Mouse (Mus musculus) hindbrain, postnatal 0 days (tissue): ENCODE measurements at regions not wholly inside any gene's neighbourhood (a gene's known extent, or its start where the extent isn't known, plus 50 kb on each side); places are given as distances from the start of the nearest gene placed in this dataset.
A peak's percentile ranks its signal among the peaks of the same experiment; 100 is the strongest.

Experiments
- ATAC-seq: fragments of 200-750 bp; cut with Nextera tagmentation; 2 replicates; pipeline ENCODE4 v1.8.0; 2017; ENCODE audit warnings: mild to moderate bottlenecking, moderate TSS enrichment, moderate library complexity
- DNase-seq: peaks from one replicate; pipeline ENCODE4 v3.0.0-alpha.2; 2015; ENCODE audit warnings: low spot score
- H3K27ac ChIP-seq: fragments of 300-500 bp; sonication (generic); 2 replicates; pipeline ENCODE4 v1.5.1; 2014; ENCODE audit warnings: mild to moderate bottlenecking
- H3K27me3 ChIP-seq: fragments of 300-500 bp; sonication (generic); 2 replicates; pipeline ENCODE4 v1.6.1; 2014; ENCODE audit warnings: low read length, mixed read lengths; ENCODE audit not compliant: insufficient read depth
- H3K36me3 ChIP-seq: fragments of 300-500 bp; sonication (generic); 2 replicates; pipeline ENCODE4 v1.6.1; 2014; ENCODE audit warnings: low read length, mixed read lengths; ENCODE audit not compliant: insufficient read depth
- H3K4me1 ChIP-seq: fragments of 300-500 bp; sonication (generic); 2 replicates; pipeline ENCODE4 v1.6.1; 2014; ENCODE audit warnings: antibody characterized with exemption, low read length, mixed read lengths; ENCODE audit not compliant: insufficient read depth
- H3K4me2 ChIP-seq: fragments of 300-500 bp; sonication (generic); 2 replicates; pipeline ENCODE4 v1.6.1; 2014; ENCODE audit warnings: low read depth, mild to moderate bottlenecking, low read length, moderate library complexity, mixed read lengths
- H3K4me3 ChIP-seq: fragments of 300-500 bp; sonication (generic); 2 replicates; pipeline ENCODE4 v1.5.1; 2014; ENCODE audit warnings: low read length
- H3K9ac ChIP-seq: fragments of 300-500 bp; sonication (generic); replicated peaks from 2 replicates; pipeline ENCODE4 v1.6.1; 2014; ENCODE audit warnings: mild to moderate bottlenecking, low read length, moderate library complexity, mixed read lengths
- H3K9me3 ChIP-seq: fragments of 300-500 bp; sonication (generic); 2 replicates; pipeline ENCODE4 v1.6.1; 2016; ENCODE audit warnings: low read length, mixed read lengths
- CTCF ChIP-seq: IDR thresholded peaks from 2 replicates; pipeline ENCODE4 v1.5.1; 2016; ENCODE audit warnings: antibody characterized with exemption, control low read depth, low read depth
- WGBS: fragments of 180-500 bp; shearing (Covaris S2); extraction: QIAGEN DNeasy Blood & Tissue Kit; methylation state at CpG from one replicate; pipeline ENCODE4 v1.1.7; 2014; 5-methylcytosine and 5-hydroxymethylcytosine counted together

DNA sequence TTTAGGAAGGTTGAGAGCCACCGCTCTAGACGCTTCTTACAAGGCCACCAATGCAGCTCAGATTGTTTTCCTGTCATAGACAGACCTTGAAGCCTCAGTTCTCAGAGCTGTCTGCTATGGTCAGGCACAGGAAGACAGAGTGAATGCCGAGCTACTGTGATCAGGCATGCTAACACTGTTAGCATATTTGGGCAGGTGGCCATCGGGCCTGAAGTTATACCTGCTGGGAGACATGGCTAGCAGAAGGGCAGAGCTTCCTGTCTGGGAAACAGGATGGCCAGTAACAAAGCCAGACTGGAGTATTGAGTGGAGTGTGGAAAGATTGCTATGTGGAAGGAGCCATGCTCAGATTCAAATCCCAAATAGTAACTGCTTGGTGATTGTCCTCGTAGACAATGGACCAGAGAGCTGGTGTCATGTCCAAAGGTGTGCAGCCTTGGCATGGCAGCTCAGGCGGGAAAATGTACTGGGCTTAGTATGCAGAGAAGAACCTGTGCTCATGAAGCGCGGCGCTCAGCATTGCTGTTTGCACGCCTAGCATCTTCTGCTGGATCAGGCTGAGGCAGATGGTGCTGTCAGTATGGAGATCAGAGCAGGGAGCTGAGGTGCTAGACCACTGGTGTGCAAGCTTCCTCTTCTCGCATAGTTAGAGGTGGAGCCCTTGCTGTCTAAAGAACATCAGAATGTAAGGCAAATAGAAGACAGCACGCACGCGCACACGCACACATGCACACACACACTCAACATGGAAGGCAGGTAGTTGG is 60.3 kb upstream of the 2410004P03Rik start:
- H3K9me3 ChIP-seq: no peaks in the 10 kb centered on the region
- DNase-seq (no peak), ATAC-seq (peak; percentile 28; the same call in 1 of the 2 replicates)
- no peak overlapping the region for H3K9ac ChIP-seq
- H3K27ac ChIP-seq: no peak overlapping the region
- peaks cover 7% of the 10 kb centered on the region; the same call in 1 of the 2 replicates for H3K4me1 ChIP-seq
- H3K27me3 ChIP-seq: no peaks in the 10 kb centered on the region
- no peaks in the 10 kb centered on the region for H3K36me3 ChIP-seq
- 86% methylated on average over 15 of the region's 15 CpGs for WGBS
- no peak overlapping the region for H3K4me2 ChIP-seq
- no peak overlapping the region for H3K4me3 ChIP-seq
- TF ChIP-seq CTCF: no peak

DNA sequence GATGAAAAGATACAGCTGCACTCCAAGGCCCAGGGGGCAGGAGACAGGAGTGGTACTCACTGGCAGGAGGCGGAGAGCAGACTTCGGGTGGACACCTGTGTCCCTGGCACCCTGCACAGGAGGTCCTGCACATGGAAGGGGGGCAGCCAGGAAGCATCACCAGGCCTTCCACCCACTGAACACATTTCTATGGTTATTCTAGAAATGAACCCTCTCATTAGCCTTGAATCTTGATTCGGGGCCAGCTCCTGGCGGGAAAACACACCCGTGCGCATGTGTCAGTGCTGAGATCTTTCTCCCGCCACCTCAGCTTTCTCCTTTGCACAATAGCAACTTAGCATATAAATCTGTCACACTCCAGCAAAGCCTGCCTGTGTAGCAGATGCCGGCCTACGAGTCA is 58.3 kb upstream of the 2410004P03Rik start:
- Histone ChIP-seq H3K4me2 (no peak overlapping the region), H3K4me1 (peaks cover 7% of the 10 kb centered on the region; the same call in 1 of the 2 replicates), H3K36me3 (no peaks in the 10 kb centered on the region), H3K9ac (no peak overlapping the region), H3K9me3 (no peaks in the 10 kb centered on the region), H3K27me3 (no peaks in the 10 kb centered on the region), H3K27ac (no peak overlapping the region), H3K4me3 (no peak overlapping the region)
- peak; percentile 41 for ATAC-seq
- no peak for TF ChIP-seq CTCF
- WGBS: 33% methylated on average over 9 of the region's 9 CpGs
- DNase-seq: peak; percentile 51

DNA sequence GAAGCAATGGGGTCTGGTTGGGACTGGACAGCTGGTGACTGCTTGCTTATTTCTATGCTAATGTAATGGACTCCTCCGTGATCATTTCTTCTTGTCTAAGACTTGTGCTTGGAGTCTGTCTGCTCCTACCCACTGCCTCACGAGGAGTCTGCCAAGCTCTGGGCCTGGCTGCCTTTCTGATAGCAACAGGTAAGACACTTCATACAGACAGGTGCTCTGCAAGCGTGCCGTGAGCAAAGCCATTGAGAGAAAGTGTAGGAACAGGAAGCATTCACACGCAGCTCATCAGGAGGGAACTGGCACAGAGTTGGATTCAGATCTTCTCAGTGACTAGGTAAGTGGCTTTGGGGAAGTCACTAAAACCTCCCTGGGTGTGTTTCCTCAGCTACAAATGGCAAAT is 57.6 kb upstream of the 2410004P03Rik start:
- WGBS: 65% methylated on average over 5 of the region's 5 CpGs
- no peak for DNase-seq
- no peak overlapping the region for H3K4me2 ChIP-seq
- no peaks in the 10 kb centered on the region for H3K27me3 ChIP-seq
- no peak overlapping the region for H3K4me3 ChIP-seq
- H3K9me3 ChIP-seq: no peaks in the 10 kb centered on the region
- H3K27ac ChIP-seq: no peak overlapping the region
- H3K9ac ChIP-seq: no peak overlapping the region
- no peaks in the 10 kb centered on the region for H3K36me3 ChIP-seq
- no peak for ATAC-seq
- H3K4me1 ChIP-seq: peaks cover 7% of the 10 kb centered on the region; the same call in 1 of the 2 replicates
- TF ChIP-seq CTCF: no peak

DNA sequence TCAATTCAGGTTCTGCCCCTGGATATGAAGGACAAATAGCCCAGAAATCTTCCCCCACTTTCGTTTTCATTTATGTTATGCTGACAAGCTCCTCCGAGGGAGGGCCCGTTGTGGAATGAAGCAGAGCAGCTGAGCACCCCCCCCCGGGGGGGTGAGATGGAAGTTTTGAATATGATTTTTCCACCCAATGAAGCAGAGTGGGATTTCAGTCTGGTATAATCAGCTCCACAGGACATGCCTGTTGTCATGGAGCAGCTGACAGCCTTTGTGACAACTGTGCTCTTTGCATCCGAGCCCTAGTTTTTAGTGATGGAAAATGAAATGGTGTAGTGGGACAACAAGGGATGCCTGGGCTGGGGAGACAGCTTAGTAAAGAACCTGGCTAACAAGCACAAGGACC is 52.4 kb upstream of the 2410004P03Rik start:
- Histone ChIP-seq H3K4me2 (no peak overlapping the region), H3K9me3 (no peaks in the 10 kb centered on the region), H3K36me3 (no peaks in the 10 kb centered on the region), H3K27me3 (no peaks in the 10 kb centered on the region), H3K4me3 (no peak overlapping the region), H3K4me1 (no peaks in the 10 kb centered on the region), H3K27ac (no peak overlapping the region), H3K9ac (no peak overlapping the region)
- TF ChIP-seq CTCF: no peak
- DNase-seq (peak; percentile 60), ATAC-seq (peak; percentile 53)
- WGBS: 18% methylated on average over 5 of the region's 5 CpGs
